In the genomic region with DNA sequence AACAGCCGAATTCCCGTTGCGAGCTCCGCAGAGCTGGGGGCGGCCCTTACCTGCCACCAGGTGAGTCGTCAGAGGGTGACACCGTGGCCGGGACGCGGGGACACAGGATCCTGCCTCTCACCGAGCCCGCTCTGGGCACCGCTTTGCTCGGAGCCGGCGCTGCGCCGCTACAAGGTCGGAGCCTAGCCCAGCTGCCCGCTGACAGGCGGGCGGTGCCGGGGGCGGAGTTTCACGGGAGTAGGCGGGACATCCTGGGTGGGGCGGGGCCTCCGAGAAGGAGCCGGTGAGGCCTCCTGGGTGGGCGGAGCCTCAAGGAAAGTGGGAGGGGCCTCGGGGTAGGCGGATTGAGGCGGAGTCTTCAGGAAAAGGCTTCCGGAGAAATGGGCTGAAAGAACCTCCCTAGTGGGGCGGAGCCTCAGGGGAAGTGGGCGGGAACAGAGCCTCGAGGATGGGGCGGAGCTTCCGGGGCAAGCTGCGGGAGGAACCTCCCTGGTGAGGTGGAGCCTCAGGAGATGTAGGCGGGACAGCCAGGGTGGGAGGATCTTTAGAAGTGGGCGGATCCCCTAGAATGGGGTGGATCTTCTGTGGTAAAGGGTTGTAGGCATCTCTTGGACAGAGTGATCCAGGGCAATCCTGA, we compare ENCODE assay signal across 8 mouse cellular contexts. TPM values are rescaled to one million over a fixed set of nuclear protein-coding genes. Genes with fewer than 3 reads are reported as not detected.
A peak's percentile ranks its signal among the peaks of the same experiment; 100 is the strongest.
DNase-seq lines count a peak whose midpoint lies in the region; ATAC-seq and TF ChIP-seq lines count a peak whose summit lies in the region.

A gene (minus strand): TSS at position 203 of the 637 bp plus-strand sequence.

- peak within 1 kb of the TSS; percentile 68 for H3K4me2 ChIP-seq in lung, postnatal 0 days (replicated peaks; ENCODE audit: low read depth, low read length)

- peak; percentile 82 for DNase-seq in MEL-GATA-1-ER (ENCODE audit: extremely low read depth, low read depth)
- peak; percentile 99 for DNase-seq in cerebellum, adult 9-10 months
- peak; percentile 92 for DNase-seq in hindbrain, embryonic 10.5 days (ENCODE audit: low spot score)
- peak; percentile 97 for DNase-seq in layer of hippocampus, adult 9-11 months
- DNase-seq in lung, postnatal 0 days (ENCODE audit: low spot score), result peak; percentile 94
- peak; percentile 99 for DNase-seq in ovary, postnatal 14 days (ENCODE audit: low spot score)
- peak; percentile 94 for DNase-seq in thymus, postnatal 14 days

- no peak for TF ChIP-seq EP300 in lung, postnatal 0 days (IDR thresholded peaks at IDR 0.05)

- H3K4me3 ChIP-seq in hindbrain, embryonic 10.5 days, result peak within 1 kb of the TSS; percentile 57
- H3K4me3 ChIP-seq in lung, postnatal 0 days (ENCODE audit: low read depth, low read length), result peak within 1 kb of the TSS; percentile 40

- TF ChIP-seq CTCF in lung, postnatal 0 days (IDR thresholded peaks at IDR 0.05), result no peak

- peaks cover 22% of the 10 kb centered on the region for H3K4me1 ChIP-seq in hindbrain, embryonic 10.5 days (replicated peaks)
- 0 out of 2 replicates have a peak, but pooled peaks cover 3% of the 10 kb centered on the region for H3K4me1 ChIP-seq in lung, postnatal 0 days (ENCODE audit: insufficient read depth, low read depth, low read length)

- H3K9me3 ChIP-seq in hindbrain, embryonic 10.5 days, result no peaks in the 10 kb centered on the region
- no peaks in the 10 kb centered on the region for H3K9me3 ChIP-seq in lung, postnatal 0 days (ENCODE audit: low read length)

- peaks cover 29% of the 10 kb centered on the region for H3K27me3 ChIP-seq in hindbrain, embryonic 10.5 days (ENCODE audit: insufficient read depth, poor library complexity, severe bottlenecking)
- H3K27me3 ChIP-seq in lung, postnatal 0 days (replicated peaks; ENCODE audit: insufficient read depth, low read length), result no peaks in the 10 kb centered on the region

- WGBS in hindbrain, embryonic 10.5 days, result under 1% methylated on average over 42 of the region's 42 CpGs
- WGBS in lung, postnatal 0 days, result 2% methylated on average over 42 of the region's 42 CpGs

- H3K9ac ChIP-seq in lung, postnatal 0 days (replicated peaks; ENCODE audit: low read depth), result no peak within 1 kb of the TSS

- peak within 1 kb of the TSS; percentile 64 for H3K27ac ChIP-seq in hindbrain, embryonic 10.5 days
- no peak within 1 kb of the TSS for H3K27ac ChIP-seq in lung, postnatal 0 days (ENCODE audit: low read length)

- ATAC-seq in frontal cortex, adult (ENCODE audit: low TSS enrichment), result peak; percentile 82
- ATAC-seq in lung, postnatal 0 days, result peak; percentile 90

- H3K36me3 ChIP-seq in hindbrain, embryonic 10.5 days, result no peaks in the 10 kb centered on the region
- no peaks in the 10 kb centered on the region for H3K36me3 ChIP-seq in lung, postnatal 0 days (ENCODE audit: insufficient read depth, low read length)

RNA-seq across cellular contexts. Expression of the gene that starts here (rescaled TPM):
- 1.3 and 1.9 TPM in 2 replicates for polyA plus RNA-seq in hindbrain, embryonic 10.5 days (2016; fragmentation: Nextera tagmentation; extraction: Ambion mirVana)
- 2.6 and 3.1 TPM in 2 replicates for polyA plus RNA-seq in lung, postnatal 0 days (2015; fragmentation: Nextera tagmentation; extraction: Ambion mirVana)
